Mouse (Mus musculus) cerebellum, adult 8-10 months (tissue): ENCODE measurements at regions not wholly inside any gene's neighbourhood (a gene's known extent, or its start where the extent isn't known, plus 50 kb on each side); places are given as distances from the start of the nearest gene placed in this dataset.

Experiments
- DNase-seq: peaks from one replicate; pipeline ENCODE4 v3.0.0; 2022

DNA sequence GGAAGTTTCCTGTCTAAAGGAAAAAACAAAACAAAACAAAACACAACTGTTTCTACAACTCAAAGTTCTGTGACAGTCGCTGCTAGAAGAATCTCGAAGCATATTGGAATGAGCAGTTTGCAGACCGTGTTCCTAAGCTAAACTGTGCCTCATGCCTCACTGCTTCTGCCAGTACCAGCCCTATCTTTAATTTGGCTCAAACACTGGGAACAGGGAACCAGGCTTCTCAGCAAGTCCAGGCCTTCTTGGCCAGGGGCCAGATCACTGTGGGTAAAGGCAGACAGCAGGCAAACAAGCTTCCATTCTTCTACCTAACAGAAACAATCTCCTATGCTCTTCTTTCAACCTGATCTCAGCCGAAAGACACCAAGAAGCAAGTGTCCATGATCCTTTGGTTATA is 56.5 kb downstream of the Tmsb4x start:
- DNase-seq = peak; percentile 21

GRCm38 (mm10) chrX:167151341-167151740 is 57.8 kb downstream of the Tmsb4x start:
- DNase-seq = no peak

DNA sequence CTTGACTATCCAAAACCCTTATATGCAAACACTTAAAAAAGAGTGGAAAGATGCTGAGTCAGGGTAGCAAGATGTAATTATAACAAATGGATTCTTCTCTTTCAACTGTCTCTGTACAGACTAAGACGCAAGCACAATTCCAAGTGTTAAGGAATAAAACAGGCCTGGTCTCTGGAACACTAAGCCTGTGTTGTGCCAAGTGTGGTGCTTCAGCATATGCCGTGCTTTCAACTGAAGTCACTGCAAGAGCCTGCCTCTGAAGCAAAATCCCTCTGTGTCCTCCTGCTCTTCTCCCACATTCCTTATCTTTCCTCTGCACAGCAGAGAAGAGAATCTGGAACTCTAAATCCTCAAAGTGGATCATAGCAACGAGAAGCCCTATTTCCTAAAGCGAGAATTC is 59.7 kb downstream of the Tmsb4x start:
- DNase-seq = no peak

DNA sequence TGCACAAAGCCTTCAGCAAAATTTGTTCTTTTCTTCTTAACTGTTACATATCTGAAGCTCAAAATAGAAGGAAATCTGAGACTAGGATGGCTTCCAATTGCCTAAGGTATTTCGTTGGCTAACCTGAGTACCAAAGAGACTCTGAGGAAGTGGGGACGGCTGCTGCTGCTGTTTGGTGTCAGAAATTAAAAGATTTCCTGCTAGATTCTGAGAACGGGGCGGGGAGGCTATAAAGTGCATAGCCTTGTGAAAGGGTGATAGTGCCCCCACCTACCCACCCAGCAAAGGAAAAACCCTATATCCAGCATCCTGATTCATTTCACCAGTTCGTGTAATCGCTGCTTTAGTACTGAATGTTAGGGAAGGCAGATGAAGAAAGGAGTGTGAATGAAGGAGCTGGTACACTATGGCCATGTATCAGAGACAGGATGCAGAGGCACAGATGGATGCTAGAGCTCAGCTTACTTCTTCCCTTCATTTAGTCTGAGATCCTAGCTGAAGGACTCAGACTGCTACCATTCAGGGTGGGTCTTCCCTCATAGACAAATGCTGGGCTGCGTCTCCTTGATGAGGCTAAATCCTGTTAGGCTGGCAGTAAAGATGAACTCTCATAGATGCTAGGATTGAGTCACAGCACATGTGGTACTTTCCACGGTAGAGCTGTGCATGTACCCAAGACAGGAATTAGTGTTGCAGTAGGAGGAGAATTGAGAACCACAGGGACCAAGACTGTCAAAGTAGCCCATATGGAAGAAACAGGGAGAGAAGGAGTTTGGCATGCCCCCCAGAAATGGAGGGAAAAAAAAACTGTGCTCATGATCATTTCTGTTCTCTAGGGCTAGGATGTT is 62.4 kb downstream of the Tmsb4x start:
- no peak for DNase-seq

DNA sequence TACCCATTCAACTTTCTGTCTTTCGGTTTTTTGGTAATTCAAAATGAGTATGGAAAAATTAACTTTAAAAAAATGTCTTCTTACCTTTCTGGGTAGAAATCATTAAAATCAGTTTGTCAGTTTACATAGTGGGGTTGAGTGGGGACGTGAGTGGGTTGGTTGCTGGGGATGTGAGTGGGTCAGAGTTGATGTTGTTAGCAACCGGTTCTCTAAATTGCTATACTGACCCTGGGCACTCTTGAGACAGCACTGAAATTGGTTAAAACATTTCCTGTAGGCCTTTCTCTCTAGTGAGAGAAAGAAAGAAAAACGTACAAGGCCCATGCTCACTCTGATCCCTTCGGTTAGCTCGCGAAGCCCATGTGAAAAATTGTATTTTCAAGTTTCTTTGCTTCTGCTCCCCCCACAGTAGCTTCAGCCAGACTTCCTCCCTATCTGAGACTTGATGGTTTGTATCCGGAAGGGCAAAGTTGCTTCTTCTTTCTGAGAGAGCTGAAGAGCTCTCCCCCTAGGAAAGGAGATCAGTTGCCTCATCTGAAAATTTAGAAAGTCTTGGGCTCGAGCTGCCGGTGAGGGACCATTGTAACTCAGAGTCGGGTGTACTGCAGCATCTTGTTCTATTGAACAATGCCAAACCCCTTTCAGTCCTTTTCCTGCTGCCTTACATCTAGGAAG is 63.5 kb downstream of the Tmsb4x start:
- DNase-seq = no peak

DNA sequence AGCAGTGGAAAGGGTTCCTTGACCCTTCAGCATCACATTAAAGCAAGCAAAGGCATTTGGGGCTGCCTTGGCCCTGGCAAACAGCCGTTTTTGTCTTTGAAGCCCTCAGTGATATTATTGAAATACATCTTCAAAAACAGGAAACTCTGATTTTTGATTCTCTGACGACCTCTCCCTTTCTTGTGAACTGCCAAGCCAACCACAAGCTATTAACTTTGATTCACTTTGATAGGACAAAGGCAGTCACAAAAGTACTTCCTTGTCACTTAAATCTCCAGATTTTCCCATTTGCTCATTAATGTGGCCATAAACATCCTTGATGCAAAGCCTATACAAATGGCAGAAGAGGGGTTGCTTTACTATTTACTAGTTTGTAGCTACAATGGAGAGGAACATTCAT is 70.0 kb downstream of the Tmsb4x start:
- no peak for DNase-seq

- DNase-seq = no peak
Observed at GRCm38 (mm10) chrX:167134250-167134649, 74.9 kb downstream of the Tmsb4x start.

GRCm38 (mm10) chrX:167132989-167133395 is 76.1 kb downstream of the Tmsb4x start:
- DNase-seq = no peak

GRCm38 (mm10) chrX:167131317-167131716 is 77.8 kb downstream of the Tmsb4x start:
- DNase-seq = no peak

DNA sequence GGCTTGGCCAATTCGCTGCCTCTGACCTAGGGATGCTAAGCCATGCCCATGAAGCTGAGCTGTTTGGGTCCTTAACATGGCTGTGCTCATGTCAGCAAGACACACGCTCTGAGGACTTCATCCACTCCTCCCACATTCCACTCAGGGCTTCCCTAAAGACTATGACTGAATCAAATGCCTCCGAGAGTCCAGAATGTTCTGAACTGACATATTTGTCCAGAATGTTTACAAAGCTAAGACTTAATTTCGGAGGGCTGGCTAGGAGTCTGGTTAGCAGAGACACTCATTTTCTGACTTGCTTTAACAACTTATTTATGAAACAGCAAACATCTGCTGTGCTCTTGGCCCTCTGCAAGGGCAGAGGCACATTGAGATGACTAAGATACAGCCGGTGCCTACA is 78.5 kb downstream of the Tmsb4x start:
- no peak for DNase-seq

DNA sequence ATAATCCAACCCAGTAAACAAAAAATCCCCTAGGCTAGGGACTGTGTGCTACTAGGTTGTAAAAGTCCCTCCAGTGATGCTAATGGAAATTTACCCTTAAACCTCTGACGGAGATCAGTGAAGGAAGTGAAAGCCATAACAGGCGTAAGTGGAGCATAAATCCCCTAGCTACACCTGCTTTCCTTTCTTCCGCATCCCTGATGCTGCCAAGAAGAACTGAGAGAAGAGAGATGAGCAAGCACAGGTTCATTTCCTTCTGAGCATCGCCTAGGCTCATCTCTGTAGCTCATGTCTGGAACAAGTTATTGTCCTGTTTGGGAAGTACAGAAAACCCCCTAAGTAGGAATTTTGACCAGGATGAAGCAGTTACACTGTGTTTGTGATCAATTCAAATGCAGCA is 89.8 kb downstream of the Tmsb4x start:
- no peak for DNase-seq

GRCm38 (mm10) chrX:167115096-167115495 is 94.0 kb downstream of the Tmsb4x start:
- no peak for DNase-seq

DNA sequence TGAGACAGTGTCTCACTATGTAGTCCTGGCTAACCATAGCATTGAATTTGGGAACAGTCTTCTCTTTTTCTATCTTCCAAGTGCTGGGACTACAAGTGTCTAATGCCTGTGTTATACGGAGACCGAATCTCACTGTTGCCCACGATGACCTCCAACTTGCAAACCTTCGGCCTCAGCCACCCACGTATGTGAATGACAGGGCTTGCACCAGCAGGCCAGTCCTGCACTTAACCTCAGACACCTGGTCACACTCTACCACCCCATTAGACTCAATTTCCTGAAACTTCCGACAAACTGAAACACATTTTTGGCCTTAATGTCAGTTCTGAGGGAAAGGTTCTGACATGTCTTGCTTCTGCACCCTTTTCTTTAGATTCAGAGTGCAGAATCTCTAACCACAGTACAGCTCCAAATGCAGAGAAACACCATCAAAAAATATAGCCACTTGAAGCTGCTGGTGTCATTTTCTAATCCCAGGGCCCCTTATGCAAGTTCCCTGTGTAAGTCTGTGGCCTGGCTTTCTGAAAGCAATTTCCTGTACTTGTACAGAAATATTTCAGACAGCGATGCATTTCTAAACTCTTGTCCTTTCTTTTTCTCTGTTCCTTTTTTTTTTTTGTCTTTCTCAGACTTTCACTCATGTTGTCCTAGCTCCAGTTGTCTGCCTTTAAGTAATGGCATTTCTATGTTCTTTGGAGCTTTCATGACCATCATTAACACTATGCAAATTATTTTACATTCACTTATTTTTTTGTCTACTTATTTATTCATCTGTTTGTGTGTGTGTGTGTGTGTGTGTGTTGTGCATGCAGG is 97.8 kb downstream of the Tmsb4x start:
- no peak for DNase-seq

GRCm38 (mm10) chrX:167108356-167108755 is 100.8 kb downstream of the Tmsb4x start:
- no peak for DNase-seq

GRCm38 (mm10) chrX:167107469-167107868 is 101.6 kb downstream of the Tmsb4x start:
- no peak for DNase-seq

- DNase-seq = no peak
Observed at GRCm38 (mm10) chrX:167105931-167106417, 103.1 kb downstream of the Tmsb4x start.

DNA sequence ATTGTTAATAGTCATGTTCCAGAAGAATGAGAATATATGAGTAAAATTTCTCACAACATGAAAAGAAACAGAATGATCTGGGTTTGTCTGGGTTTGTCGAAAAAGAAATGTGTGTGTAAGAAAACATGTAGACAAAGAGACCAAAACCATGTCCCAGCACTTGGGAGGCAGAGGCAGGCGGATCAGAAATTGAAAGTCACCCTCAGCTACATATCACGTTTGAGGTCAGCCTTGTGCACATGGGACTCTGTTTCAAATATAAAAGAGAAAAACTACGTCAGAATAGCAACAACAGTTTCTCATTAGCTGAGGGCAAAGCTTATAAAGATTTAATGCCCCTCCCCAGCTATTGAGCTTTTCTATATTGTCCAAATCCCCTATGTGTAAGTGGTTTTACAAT is 103.8 kb downstream of the Tmsb4x start:
- no peak for DNase-seq

- DNase-seq = no peak
Observed at GRCm38 (mm10) chrX:167104247-167104621, 104.9 kb downstream of the Tmsb4x start.

GRCm38 (mm10) chrX:167103501-167104246 is 105.4 kb downstream of the Tmsb4x start:
- no peak for DNase-seq

GRCm38 (mm10) chrX:167101929-167102328 is 107.2 kb downstream of the Tmsb4x start:
- no peak for DNase-seq

DNA sequence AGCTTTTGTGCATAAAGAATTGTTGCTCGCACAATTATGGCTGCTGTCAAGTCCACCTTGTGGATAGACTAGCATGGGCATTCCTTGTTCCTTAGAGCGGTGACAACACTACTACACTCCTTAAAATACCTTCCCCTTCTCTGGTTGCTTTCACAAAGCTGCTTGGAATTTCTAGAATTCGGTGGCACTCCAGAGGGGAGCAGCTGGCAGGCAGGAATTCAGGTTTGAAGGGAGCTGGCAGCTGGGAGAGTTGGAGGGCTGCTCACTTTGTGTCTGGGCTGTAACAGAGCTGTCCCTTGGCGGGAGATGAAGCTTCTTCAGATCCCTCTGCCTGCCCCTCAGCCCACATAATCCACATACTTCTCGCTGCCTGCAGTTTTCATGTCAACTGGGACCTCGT is 109.7 kb downstream of the Tmsb4x start:
- DNase-seq = no peak

DNA sequence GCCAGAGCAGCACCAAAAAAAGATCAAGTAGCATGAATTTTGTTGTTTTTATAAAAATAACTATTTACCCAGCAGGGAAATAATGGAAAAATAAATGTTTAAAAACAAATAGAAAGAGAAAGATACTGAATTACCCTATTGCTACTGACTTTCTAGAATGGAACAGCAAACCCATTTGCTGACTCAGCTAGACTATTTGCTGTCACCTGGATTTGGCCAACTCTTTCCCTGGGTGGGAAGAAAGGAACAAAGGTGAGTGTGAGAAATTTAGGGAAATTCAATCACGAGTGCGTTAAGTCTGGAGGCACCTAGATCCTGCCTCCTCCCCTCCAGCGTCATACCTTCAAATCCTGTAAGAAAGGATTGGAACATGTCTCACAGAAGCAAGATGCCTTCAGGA is 110.2 kb downstream of the Tmsb4x start:
- no peak for DNase-seq

DNA sequence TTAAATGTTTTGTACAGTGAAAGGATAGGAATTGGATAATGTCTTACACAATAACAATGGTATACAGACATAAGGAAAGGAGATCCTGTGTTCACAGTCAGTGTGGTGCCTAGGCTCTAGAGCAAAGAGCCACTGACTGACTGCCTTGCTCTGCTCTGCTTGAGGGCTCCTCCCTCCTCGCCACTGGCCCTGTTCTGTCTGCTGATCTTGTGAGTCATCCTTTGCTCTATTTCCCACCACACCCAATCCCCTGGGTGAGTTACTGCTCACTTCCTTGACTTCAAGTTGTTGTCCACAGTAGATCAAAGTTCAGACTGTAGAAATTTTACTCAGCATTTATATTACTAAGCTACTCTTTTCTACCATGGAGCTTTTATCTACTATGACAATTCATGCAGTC is 117.3 kb downstream of the Tmsb4x start:
- DNase-seq = no peak
